Mouse (Mus musculus) intestine, postnatal 0 days (tissue): ENCODE measurements around the gene Msl2. TPM values are rescaled to one million over a fixed set of nuclear protein-coding genes. Genes with fewer than 3 reads are reported as not detected.

Source experiments
- ATAC-seq: fragments of 200-750 bp; cut with Nextera tagmentation; 2 replicates; pipeline ENCODE4 v1.8.0; 2017; ENCODE audit warnings: mild to moderate bottlenecking, moderate TSS enrichment, moderate library complexity
- H3K27ac ChIP-seq: fragments of 300-500 bp; sonication (generic); 2 replicates; pipeline ENCODE4 v1.5.1; 2014; ENCODE audit warnings: mild to moderate bottlenecking, low read depth, low read length, moderate library complexity
- H3K27me3 ChIP-seq: fragments of 300-500 bp; sonication (generic); replicated peaks from 2 replicates; pipeline ENCODE4 v1.6.1; 2014; ENCODE audit warnings: low read length, mixed read lengths; ENCODE audit not compliant: control insufficient read depth, insufficient read depth
- H3K36me3 ChIP-seq: fragments of 300-500 bp; sonication (generic); 2 replicates; pipeline ENCODE4 v1.6.1; 2014; ENCODE audit warnings: mild to moderate bottlenecking, moderate library complexity; ENCODE audit not compliant: control insufficient read depth, insufficient read depth
- H3K4me1 ChIP-seq: fragments of 300-500 bp; sonication (generic); replicated peaks from 2 replicates; pipeline ENCODE4 v1.6.1; 2014; ENCODE audit warnings: antibody characterized with exemption, low read length, mixed read lengths; ENCODE audit not compliant: control insufficient read depth, insufficient read depth
- H3K4me2 ChIP-seq: fragments of 300-500 bp; sonication (generic); replicated peaks from 2 replicates; pipeline ENCODE4 v1.6.1; 2014; ENCODE audit warnings: low read depth, mild to moderate bottlenecking, moderate library complexity
- H3K4me3 ChIP-seq: fragments of 300-500 bp; sonication (generic); 2 replicates; pipeline ENCODE4 v1.5.1; 2014; ENCODE audit warnings: low read depth, low read length
- H3K9ac ChIP-seq: fragments of 300-500 bp; sonication (generic); 2 replicates; pipeline ENCODE4 v1.6.1; 2014; ENCODE audit warnings: mild to moderate bottlenecking, low read depth, low read length
- H3K9me3 ChIP-seq: fragments of 300-500 bp; sonication (generic); 2 replicates; pipeline ENCODE4 v1.6.1; 2016; ENCODE audit warnings: mixed run types; ENCODE audit not compliant: control insufficient read depth
- CTCF ChIP-seq: sonication (generic); IDR thresholded peaks from 2 replicates; pipeline ENCODE4 v1.5.1; 2016; ENCODE audit warnings: low read depth, mild to moderate bottlenecking, control low read depth, antibody characterized with exemption, moderate library complexity
- WGBS: fragments of 180-500 bp; shearing (Covaris S2); extraction: QIAGEN DNeasy Blood & Tissue Kit; methylation state at CpG from one replicate; pipeline ENCODE4 v1.1.7; 2014; 5-methylcytosine and 5-hydroxymethylcytosine counted together
- polyA plus RNA-seq: library from polyadenylated mRNA; unstranded; fragments of >200 nt; fragmentation: Nextera tagmentation; extraction: Ambion mirVana; gene quantifications from 2 replicates; pipeline ENCODE4 v1.2.1, GENCODE M21; 2015

The Msl2 gene
- polyA plus RNA-seq, 1 experiment from 2014 or later: 4.6 TPM

DNA sequence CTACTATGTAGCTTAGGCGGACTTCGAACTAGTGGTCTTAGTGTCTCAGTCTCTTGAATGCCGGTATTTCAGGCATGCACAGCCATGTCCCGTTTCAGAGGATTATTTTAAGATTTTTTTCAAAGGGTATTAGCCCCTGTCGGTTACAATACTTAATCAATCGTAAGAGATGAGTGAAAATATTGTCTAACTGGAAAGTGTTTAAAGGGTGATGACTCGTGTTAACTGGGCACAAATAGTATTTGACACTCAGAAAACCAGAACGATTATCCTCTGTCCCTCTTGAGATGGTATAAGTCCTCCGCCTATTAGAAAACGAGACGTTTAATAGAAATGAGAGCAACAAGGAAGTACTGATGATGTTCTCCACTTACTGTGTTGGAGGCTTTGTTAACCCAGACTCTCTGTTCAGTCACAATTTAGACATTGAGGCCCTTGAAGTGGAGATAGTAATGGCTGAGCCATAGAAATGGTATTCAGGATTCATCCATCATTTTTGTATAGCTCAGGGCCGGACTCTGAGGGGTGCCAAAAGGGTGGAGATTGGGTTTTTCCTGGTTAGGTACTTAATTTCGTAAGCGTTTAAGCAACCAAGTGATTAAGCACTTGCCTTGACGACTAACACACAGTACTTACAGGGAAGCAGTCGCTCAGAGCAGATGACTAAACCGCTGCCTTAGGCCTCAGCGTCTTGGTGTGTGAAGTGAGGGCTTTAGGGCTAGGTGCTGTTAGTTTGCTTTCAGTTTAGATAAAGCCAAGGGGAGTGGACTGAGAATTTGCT is 2.4 kb downstream of the Msl2 start:
- Histone ChIP-seq H3K4me3 (peak overlapping the region; percentile 89), H3K9me3 (no peaks in the 10 kb centered on the region), H3K27ac (peak overlapping the region; percentile 21), H3K27me3 (no peaks in the 10 kb centered on the region), H3K36me3 (no peaks in the 10 kb centered on the region), H3K9ac (peak overlapping the region; percentile 92), H3K4me2 (peak overlapping the region; percentile 83), H3K4me1 (peaks cover 8% of the 10 kb centered on the region; the same call in 1 of the 2 replicates)
- ATAC-seq: no peak
- under 1% methylated on average over 18 of the region's 18 CpGs for WGBS
- TF ChIP-seq CTCF: no peak

GRCm38 (mm10) chr9:101077486-101077885 is 3.6 kb downstream of the Msl2 start:
- Histone ChIP-seq H3K4me2 (peak overlapping the region; percentile 83), H3K27ac (no peak overlapping the region), H3K9ac (peak overlapping the region; percentile 92; the same call in 1 of the 2 replicates), H3K36me3 (no peaks in the 10 kb centered on the region), H3K4me3 (peak overlapping the region; percentile 89), H3K9me3 (no peaks in the 10 kb centered on the region), H3K4me1 (peaks cover 8% of the 10 kb centered on the region; the same call in 1 of the 2 replicates), H3K27me3 (no peaks in the 10 kb centered on the region)
- no peak for TF ChIP-seq CTCF
- no peak for ATAC-seq

DNA sequence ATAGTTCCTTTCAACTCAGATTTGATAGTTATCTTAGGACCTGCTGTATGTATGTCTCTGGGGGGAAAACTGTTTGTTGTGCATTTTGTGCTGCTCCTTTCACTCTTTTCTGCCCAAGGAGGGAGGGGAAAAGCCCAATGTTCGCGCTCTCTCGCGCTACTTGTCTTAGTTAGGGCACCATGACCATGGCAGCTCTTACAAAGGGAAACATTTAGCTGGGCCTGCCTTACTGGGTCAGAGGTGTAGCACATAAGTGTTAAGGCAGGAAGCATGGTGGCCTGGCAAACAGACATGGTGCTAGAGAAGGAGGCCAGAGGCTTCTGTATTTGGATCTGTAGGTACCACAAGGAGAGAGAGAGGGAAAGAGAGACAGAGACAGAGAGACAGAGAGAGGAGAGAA is 4.7 kb downstream of the Msl2 start:
- Histone ChIP-seq H3K27me3 (no peaks in the 10 kb centered on the region), H3K9ac (no peak overlapping the region), H3K27ac (no peak overlapping the region), H3K9me3 (no peaks in the 10 kb centered on the region), H3K4me2 (peak overlapping the region; percentile 83), H3K4me1 (peaks cover 8% of the 10 kb centered on the region; the same call in 1 of the 2 replicates), H3K36me3 (no peaks in the 10 kb centered on the region), H3K4me3 (peak overlapping the region; percentile 19)
- WGBS: 74% methylated on average over 4 of the region's 4 CpGs
- ATAC-seq: no peak
- TF ChIP-seq CTCF: no peak

- H3K4me1 ChIP-seq: peaks cover 8% of the 10 kb centered on the region; the same call in 1 of the 2 replicates
- H3K4me2 ChIP-seq: peak overlapping the region; percentile 21; the same call in 1 of the 2 replicates
- WGBS: 48% methylated on average over 3 of the region's 3 CpGs
- no peak overlapping the region for H3K27ac ChIP-seq
- H3K9me3 ChIP-seq: no peaks in the 10 kb centered on the region
- no peak overlapping the region for H3K4me3 ChIP-seq
- TF ChIP-seq CTCF: peak; percentile 53
- ATAC-seq: no peak
- no peaks in the 10 kb centered on the region for H3K27me3 ChIP-seq
- no peak overlapping the region for H3K9ac ChIP-seq
- H3K36me3 ChIP-seq: no peaks in the 10 kb centered on the region
Observed at GRCm38 (mm10) chr9:101080046-101080685, 6.3 kb downstream of the Msl2 start.

DNA sequence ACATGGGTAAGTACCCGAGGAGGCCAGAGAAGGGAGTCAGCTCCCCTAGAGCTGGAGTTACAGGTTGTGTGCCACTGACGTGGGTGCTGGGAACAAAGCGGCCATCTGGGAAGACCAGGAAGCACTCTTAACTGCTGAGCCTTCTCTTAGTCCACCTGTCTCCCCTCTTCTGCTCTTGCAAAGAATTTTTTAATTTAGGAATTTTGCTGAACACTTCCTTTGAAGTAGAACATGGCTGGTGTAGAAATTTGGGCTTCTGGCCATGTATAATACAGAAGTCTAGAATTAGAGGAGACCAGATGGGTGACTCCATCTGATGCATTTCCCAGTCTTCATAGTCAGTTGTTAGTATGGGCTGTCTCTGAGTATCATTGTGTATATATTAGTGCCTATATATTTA is 9.8 kb downstream of the Msl2 start:
- H3K27ac ChIP-seq: no peak overlapping the region
- 75% methylated on average over 3 of the region's 3 CpGs for WGBS
- H3K9me3 ChIP-seq: no peaks in the 10 kb centered on the region
- no peak overlapping the region for H3K9ac ChIP-seq
- H3K27me3 ChIP-seq: no peaks in the 10 kb centered on the region
- no peak overlapping the region for H3K4me3 ChIP-seq
- H3K36me3 ChIP-seq: no peaks in the 10 kb centered on the region
- H3K4me2 ChIP-seq: no peak overlapping the region
- TF ChIP-seq CTCF: no peak
- peaks cover 2% of the 10 kb centered on the region; the same call in 1 of the 2 replicates for H3K4me1 ChIP-seq
- no peak for ATAC-seq

GRCm38 (mm10) chr9:101095425-101095824 is 21.5 kb downstream of the Msl2 start:
- no peak for TF ChIP-seq CTCF
- Histone ChIP-seq H3K9ac (no peak overlapping the region), H3K4me2 (no peak overlapping the region), H3K4me1 (no peaks in the 10 kb centered on the region), H3K36me3 (no peaks in the 10 kb centered on the region), H3K9me3 (no peaks in the 10 kb centered on the region), H3K27ac (no peak overlapping the region), H3K4me3 (no peak overlapping the region), H3K27me3 (no peaks in the 10 kb centered on the region)
- no peak for ATAC-seq
- 91% methylated on average over 4 of the region's 4 CpGs for WGBS
